Mouse (Mus musculus): ENCODE measurements at regions not wholly inside any gene's neighbourhood (a gene's known extent, or its start where the extent isn't known, plus 50 kb on each side); places are given as distances from the start of the nearest gene placed in this dataset.
"Not testable (repeated sequence)": the region's sequence is repeated elsewhere in the genome, so short reads cannot be mapped to it uniquely, and the experiment has no call there.

DNA sequence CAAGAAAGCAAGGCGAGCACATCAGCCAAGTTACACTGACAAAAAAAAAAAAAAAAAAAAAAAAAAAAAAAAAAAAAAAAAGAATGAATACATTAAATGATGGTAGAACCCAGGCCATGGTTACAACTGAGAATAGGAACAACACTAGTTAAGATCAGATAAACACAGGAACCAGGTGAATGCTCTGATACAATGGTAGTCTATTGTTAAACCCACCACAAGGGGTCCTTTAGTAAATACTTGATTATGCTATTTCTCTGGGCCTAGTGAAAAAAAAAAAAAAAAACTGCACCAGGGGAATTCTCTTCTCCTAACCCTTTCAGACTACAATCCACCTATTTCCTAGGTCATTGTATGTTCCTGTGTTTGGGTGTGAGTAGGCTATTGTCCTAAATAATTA lies 2289.7 kb downstream of the Cntnap5b start:
- Histone ChIP-seq H3K27me3 (ENCODE audit: control insufficient read depth, insufficient read depth, low read length) (no peaks in the 10 kb centered on the region), H3K27ac (no peak overlapping the region), H3K9me3 (ENCODE audit: control insufficient read depth, low read length) (no peaks in the 10 kb centered on the region), H3K4me3 (replicated peaks; ENCODE audit: low read length) (no peak overlapping the region), H3K36me3 (replicated peaks; ENCODE audit: control insufficient read depth, insufficient read depth) (no peaks in the 10 kb centered on the region), H3K9ac (no peak overlapping the region), H3K4me2 (replicated peaks) (no peak overlapping the region), H3K4me1 (replicated peaks; ENCODE audit: control insufficient read depth, insufficient read depth, low read length) (no peaks in the 10 kb centered on the region)
- WGBS = 94% methylated on average over 1 of the region's 1 CpGs
- no peak for DNase-seq (ENCODE audit: low spot score)
- no peak for ATAC-seq (ENCODE audit: low FRiP score)

DNA sequence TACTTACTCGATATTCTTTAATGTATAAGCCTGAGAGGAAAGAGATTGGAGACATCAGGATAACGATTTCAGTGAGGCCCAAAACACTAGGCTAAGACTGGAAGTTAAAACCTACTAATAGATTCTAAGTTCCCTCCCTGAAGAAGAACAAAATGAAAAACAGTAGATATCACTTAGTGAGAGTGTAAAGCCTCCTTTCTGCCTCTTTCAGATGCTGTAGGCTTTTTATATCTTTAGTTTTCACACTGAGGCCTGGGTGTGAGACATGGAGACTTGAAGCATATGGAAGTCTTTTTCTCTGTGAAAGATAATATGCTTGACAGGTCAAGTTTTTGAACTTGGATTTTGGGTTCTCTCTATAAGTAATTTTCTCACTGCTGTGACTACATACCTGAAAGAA lies 2333.1 kb downstream of the Cntnap5b start:
- ATAC-seq (ENCODE audit: low FRiP score) (no peak), DNase-seq (ENCODE audit: low spot score) (no peak)
- Histone ChIP-seq H3K9me3 (ENCODE audit: control insufficient read depth, low read length) (no peaks in the 10 kb centered on the region), H3K4me1 (replicated peaks; ENCODE audit: control insufficient read depth, insufficient read depth, low read length) (no peaks in the 10 kb centered on the region), H3K4me2 (replicated peaks) (no peak overlapping the region), H3K27me3 (ENCODE audit: control insufficient read depth, insufficient read depth, low read length) (no peaks in the 10 kb centered on the region), H3K36me3 (replicated peaks; ENCODE audit: control insufficient read depth, insufficient read depth) (no peaks in the 10 kb centered on the region), H3K4me3 (replicated peaks; ENCODE audit: low read length) (no peak overlapping the region), H3K27ac (no peak overlapping the region), H3K9ac (no peak overlapping the region)
- 88% methylated on average over 2 of the region's 2 CpGs for WGBS

DNA sequence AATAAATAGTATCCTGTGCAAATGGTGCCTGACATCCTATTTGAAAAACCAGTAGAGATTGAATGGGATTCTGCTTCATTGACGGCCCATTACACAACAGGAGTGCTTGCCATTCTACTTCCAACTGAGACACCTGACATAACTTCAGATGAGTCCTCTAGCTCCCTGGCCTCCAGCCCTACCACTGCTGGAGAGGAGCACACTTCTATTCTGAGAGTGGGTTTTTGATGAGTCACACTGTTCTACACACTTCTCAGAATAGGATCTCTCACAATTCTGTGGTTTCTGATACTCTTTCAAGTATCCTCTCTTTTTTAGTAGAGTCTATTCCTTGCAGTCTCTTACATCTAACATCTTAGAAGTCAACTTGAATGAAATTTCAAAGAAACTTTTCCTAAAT lies 2366.5 kb downstream of the Cntnap5b start:
- no peaks in the 10 kb centered on the region for H3K27me3 ChIP-seq (ENCODE audit: control insufficient read depth, insufficient read depth, low read length)
- no peaks in the 10 kb centered on the region for H3K9me3 ChIP-seq (ENCODE audit: control insufficient read depth, low read length)
- ATAC-seq (ENCODE audit: low FRiP score) (no peak), DNase-seq (ENCODE audit: low spot score) (no peak)
- H3K4me2 ChIP-seq (replicated peaks) = no peak overlapping the region
- WGBS = 75% methylated on average over 1 of the region's 1 CpGs
- H3K36me3 ChIP-seq (replicated peaks; ENCODE audit: control insufficient read depth, insufficient read depth) = no peaks in the 10 kb centered on the region
- H3K4me3 ChIP-seq (replicated peaks; ENCODE audit: low read length) = no peak overlapping the region
- H3K9ac ChIP-seq = no peak overlapping the region
- no peaks in the 10 kb centered on the region for H3K4me1 ChIP-seq (replicated peaks; ENCODE audit: control insufficient read depth, insufficient read depth, low read length)
- H3K27ac ChIP-seq = no peak overlapping the region

DNA sequence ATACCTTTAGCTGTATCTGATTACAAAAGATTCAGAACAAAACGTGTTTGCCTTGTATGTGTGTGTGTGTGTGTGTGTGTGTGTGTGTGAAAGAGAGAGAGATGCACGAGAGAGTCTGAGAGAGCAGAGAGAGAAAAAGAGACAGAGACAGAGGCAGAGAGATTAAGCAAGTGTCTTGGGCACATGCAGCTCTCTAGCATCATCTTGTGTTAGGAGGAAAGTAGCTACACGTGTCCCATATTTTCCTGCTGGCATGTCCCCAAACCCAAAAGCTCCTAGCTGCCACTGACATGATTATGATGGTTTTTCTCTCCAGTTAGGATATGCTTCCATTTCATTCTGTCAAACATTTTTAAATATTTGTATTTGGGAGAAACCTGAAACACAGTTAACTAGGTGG lies 2373.8 kb downstream of the Cntnap5b start:
- DNase-seq (ENCODE audit: low spot score) (no peak), ATAC-seq (ENCODE audit: low FRiP score) (no peak)
- Histone ChIP-seq H3K27ac (no peak overlapping the region), H3K4me2 (replicated peaks) (no peak overlapping the region), H3K4me3 (replicated peaks; ENCODE audit: low read length) (no peak overlapping the region), H3K4me1 (replicated peaks; ENCODE audit: control insufficient read depth, insufficient read depth, low read length) (no peaks in the 10 kb centered on the region), H3K9me3 (ENCODE audit: control insufficient read depth, low read length) (no peaks in the 10 kb centered on the region), H3K36me3 (replicated peaks; ENCODE audit: control insufficient read depth, insufficient read depth) (no peaks in the 10 kb centered on the region), H3K27me3 (ENCODE audit: control insufficient read depth, insufficient read depth, low read length) (no peaks in the 10 kb centered on the region), H3K9ac (no peak overlapping the region)
- WGBS = 68% methylated on average over 3 of the region's 3 CpGs

DNA sequence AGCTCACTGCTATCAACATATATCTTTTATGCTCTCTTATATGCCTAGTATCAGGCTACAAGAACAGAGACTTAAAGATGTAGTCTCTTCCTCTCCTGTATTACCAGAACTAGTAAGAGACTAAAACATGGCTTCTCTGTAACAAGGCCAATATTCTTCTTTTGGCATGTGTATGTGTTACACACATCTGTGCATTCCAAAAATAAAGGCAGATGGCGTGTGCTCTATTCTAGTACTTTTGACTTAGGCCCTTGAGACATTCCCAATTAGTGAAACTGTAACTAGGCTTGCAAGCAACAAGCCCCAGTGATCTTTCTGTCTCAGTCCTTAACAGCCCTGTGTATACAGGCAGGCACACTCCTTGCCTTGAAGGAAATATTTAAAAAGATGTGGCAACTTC lies 2394.1 kb downstream of the Cntnap5b start:
- Histone ChIP-seq H3K27me3 (ENCODE audit: control insufficient read depth, insufficient read depth, low read length) (no peaks in the 10 kb centered on the region), H3K9ac (no peak overlapping the region), H3K4me2 (replicated peaks) (no peak overlapping the region), H3K27ac (no peak overlapping the region), H3K4me3 (replicated peaks; ENCODE audit: low read length) (no peak overlapping the region), H3K36me3 (replicated peaks; ENCODE audit: control insufficient read depth, insufficient read depth) (no peaks in the 10 kb centered on the region), H3K9me3 (ENCODE audit: control insufficient read depth, low read length) (no peaks in the 10 kb centered on the region), H3K4me1 (replicated peaks; ENCODE audit: control insufficient read depth, insufficient read depth, low read length) (no peaks in the 10 kb centered on the region)
- DNase-seq (ENCODE audit: low spot score) = no peak
- WGBS = 84% methylated on average over 1 of the region's 1 CpGs
- 0 out of 2 replicates have a peak, but pooled peaks have one; percentile 37 for ATAC-seq (ENCODE audit: low FRiP score)

DNA sequence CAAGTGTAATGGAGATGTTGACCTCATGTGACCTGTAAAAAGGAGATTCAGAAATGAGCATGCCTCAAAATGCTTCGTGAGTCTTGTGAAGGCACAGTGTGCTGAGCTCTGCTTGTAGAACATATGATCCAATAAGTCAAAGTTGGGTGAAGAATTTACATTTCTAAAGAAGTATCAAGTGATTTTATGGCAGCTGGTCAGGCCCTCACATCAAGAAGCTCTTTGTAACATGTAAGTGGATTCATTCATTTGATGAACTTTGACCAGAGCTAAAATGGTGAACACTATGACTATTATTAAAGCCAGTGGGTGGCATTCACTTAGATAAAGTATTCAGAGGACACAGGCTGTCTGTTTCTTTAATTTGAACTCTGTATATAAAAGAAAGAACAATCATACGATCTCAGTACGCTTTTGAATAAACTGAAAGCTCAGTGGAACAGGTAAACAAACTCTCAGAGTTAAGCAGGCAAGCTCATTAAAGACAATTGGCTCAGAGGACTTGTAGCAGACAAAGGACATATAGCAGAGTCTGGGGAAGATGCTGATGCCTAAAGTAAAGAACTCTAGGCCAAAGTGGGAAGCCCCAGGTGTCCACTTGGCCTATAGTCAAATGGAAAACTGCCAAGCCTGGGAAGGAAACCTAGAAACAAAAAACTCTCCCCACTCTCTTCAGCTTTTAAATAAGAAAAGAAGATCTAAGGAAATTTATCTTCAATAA lies 2398.2 kb downstream of the Cntnap5b start:
- Histone ChIP-seq H3K27ac (no peak overlapping the region), H3K4me2 (replicated peaks) (no peak overlapping the region), H3K27me3 (ENCODE audit: control insufficient read depth, insufficient read depth, low read length) (no peaks in the 10 kb centered on the region), H3K9ac (no peak overlapping the region), H3K36me3 (replicated peaks; ENCODE audit: control insufficient read depth, insufficient read depth) (no peaks in the 10 kb centered on the region), H3K4me1 (replicated peaks; ENCODE audit: control insufficient read depth, insufficient read depth, low read length) (no peaks in the 10 kb centered on the region), H3K4me3 (replicated peaks; ENCODE audit: low read length) (no peak overlapping the region), H3K9me3 (ENCODE audit: control insufficient read depth, low read length) (no peaks in the 10 kb centered on the region)
- DNase-seq (ENCODE audit: low spot score) (no peak), ATAC-seq (ENCODE audit: low FRiP score) (no peak)
- WGBS = 11% methylated on average over 3 of the region's 3 CpGs

DNA sequence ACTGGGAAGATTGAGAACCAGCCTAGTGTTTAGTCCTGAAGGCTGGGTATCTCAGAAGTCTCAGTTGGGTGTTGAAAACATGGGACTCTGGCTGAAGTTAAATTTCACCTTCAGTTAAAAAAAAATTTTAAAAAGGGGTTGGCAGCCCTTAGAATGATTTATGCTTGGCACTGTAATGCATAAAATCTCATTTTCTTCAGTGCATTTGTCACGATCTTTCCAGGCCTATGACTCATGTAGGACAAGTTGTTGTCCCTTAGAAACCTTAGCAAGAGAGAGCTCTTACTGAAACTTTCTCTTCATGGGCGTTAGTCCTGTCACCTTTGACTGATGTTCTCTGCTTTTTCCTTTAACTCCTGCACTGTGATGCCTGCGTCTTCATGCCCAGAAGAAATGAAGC lies 2413.4 kb downstream of the Cntnap5b start:
- DNase-seq (ENCODE audit: low spot score) (no peak), ATAC-seq (ENCODE audit: low FRiP score) (no peak)
- Histone ChIP-seq H3K4me1 (replicated peaks; ENCODE audit: control insufficient read depth, insufficient read depth, low read length) (no peaks in the 10 kb centered on the region), H3K27ac (no peak overlapping the region), H3K9ac (no peak overlapping the region), H3K27me3 (ENCODE audit: control insufficient read depth, insufficient read depth, low read length) (no peaks in the 10 kb centered on the region), H3K9me3 (ENCODE audit: control insufficient read depth, low read length) (no peaks in the 10 kb centered on the region), H3K36me3 (replicated peaks; ENCODE audit: control insufficient read depth, insufficient read depth) (no peaks in the 10 kb centered on the region), H3K4me3 (replicated peaks; ENCODE audit: low read length) (no peak overlapping the region), H3K4me2 (replicated peaks) (no peak overlapping the region)
- 48% methylated on average over 3 of the region's 3 CpGs for WGBS

DNA sequence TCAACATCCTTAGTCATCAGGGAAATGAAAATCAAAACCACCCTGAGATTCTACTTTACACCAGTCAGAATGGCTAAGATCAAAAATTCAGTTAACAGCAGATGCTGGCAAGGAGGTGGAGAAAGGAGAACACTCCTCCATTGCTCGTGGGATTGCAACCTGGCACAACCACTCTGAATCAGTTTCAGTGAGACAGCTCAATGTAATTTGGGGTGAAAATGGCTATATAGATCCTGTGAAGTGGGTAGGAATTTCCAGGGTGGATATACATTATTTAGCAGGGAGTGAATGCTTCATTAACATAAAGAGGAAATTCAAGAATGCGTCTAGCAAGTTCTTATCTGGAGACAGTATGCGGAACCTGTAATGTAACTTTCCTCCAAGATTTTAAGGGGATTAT lies 2462.9 kb downstream of the Cntnap5b start:
- Histone ChIP-seq H3K36me3 (replicated peaks; ENCODE audit: control insufficient read depth, insufficient read depth) (no peaks in the 10 kb centered on the region), H3K27ac (no peak overlapping the region), H3K4me1 (replicated peaks; ENCODE audit: control insufficient read depth, insufficient read depth, low read length) (no peaks in the 10 kb centered on the region), H3K27me3 (ENCODE audit: control insufficient read depth, insufficient read depth, low read length) (no peaks in the 10 kb centered on the region), H3K9me3 (ENCODE audit: control insufficient read depth, low read length) (no peaks in the 10 kb centered on the region), H3K9ac (no peak overlapping the region), H3K4me3 (replicated peaks; ENCODE audit: low read length) (no peak overlapping the region), H3K4me2 (replicated peaks) (no peak overlapping the region)
- WGBS = 88% methylated on average over 3 of the region's 3 CpGs
- no peak for DNase-seq (ENCODE audit: low spot score)
- ATAC-seq (ENCODE audit: low FRiP score) = no peak

DNA sequence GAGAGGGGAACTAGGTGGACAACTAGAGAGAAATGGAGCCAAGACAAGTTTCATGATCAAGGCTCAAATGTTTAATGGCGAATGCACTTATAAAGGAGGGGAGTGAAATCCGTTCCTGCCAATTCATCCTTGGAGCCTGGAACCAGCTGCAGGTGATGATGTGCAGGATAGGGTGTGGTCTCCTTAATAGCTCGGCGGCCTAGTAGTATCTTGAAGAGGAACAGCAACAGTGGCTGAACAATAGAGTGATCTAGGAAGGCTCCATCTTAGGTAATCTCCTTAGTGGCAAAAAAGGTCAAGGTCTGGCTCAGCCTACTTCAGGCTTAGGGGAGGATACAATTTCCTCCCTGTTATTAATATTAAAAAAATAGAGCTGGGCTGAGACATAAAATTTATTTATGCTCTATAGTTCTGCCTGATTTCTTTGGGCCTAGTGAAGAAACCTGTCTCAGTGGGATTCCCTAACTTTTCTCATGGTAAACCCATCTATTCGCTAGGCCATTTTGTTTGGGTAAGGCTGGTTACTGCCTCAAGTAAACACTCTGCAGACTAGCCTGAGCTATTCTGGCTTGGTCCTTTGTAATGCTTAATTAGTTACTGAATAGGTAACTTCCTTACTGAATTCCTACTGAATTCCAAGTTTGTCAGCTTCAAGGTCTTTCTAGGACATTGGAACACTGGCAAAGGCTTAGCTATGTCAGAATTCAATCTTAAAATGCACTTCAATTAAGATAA lies 2490.7 kb downstream of the Cntnap5b start:
- H3K27ac ChIP-seq; H3K27me3 ChIP-seq (ENCODE audit: control insufficient read depth, insufficient read depth, low read length); H3K36me3 ChIP-seq (replicated peaks; ENCODE audit: control insufficient read depth, insufficient read depth); H3K4me2 ChIP-seq (replicated peaks); DNase-seq (ENCODE audit: low spot score); H3K4me1 ChIP-seq (replicated peaks; ENCODE audit: control insufficient read depth, insufficient read depth, low read length); H3K9ac ChIP-seq; H3K4me3 ChIP-seq (replicated peaks; ENCODE audit: low read length); ATAC-seq (ENCODE audit: low FRiP score): not testable (repeated sequence)
- WGBS = 93% methylated on average over 5 of the region's 5 CpGs
- peaks cover 13% of the 10 kb centered on the region for H3K9me3 ChIP-seq (ENCODE audit: control insufficient read depth, low read length)

All from hindbrain, embryonic 14.5 days (tissue).